Mouse (Mus musculus) kidney, postnatal 0 days (tissue): ENCODE data around the gene Spi1. TPM values are rescaled to one million over a fixed set of nuclear protein-coding genes. Genes with fewer than 3 reads are reported as not detected.

Source experiments
- ATAC-seq: fragments of 200-750 bp; cut with Nextera tagmentation; replicated peaks from 2 replicates; pipeline ENCODE4 v1.8.0; 2017; ENCODE audit warnings: low read depth, moderate number of reproducible peaks, moderate TSS enrichment, moderate library complexity; ENCODE audit not compliant: low FRiP score
- DNase-seq: peaks from one replicate; pipeline ENCODE4 v3.0.0-alpha.2; 2016; ENCODE audit warnings: low spot score
- H3K27ac ChIP-seq: fragments of 300-500 bp; sonication (generic); 2 replicates; pipeline ENCODE4 v1.5.1; 2014; ENCODE audit warnings: mild to moderate bottlenecking
- H3K27me3 ChIP-seq: fragments of 300-500 bp; sonication (generic); 2 replicates; pipeline ENCODE4 v1.6.1; 2014; ENCODE audit warnings: low read length, mixed read lengths; ENCODE audit not compliant: insufficient read depth
- H3K36me3 ChIP-seq: fragments of 300-500 bp; sonication (generic); 2 replicates; pipeline ENCODE4 v1.6.1; 2014; ENCODE audit warnings: low read length, mixed read lengths; ENCODE audit not compliant: insufficient read depth
- H3K4me1 ChIP-seq: fragments of 300-500 bp; sonication (generic); replicated peaks from 2 replicates; pipeline ENCODE4 v1.6.1; 2014; ENCODE audit warnings: antibody characterized with exemption, low read length, mixed read lengths; ENCODE audit not compliant: insufficient read depth
- H3K4me2 ChIP-seq: fragments of 300-500 bp; sonication (generic); 2 replicates; pipeline ENCODE4 v1.6.1; 2014; ENCODE audit warnings: mild to moderate bottlenecking, low read length, moderate library complexity, mixed read lengths
- H3K4me3 ChIP-seq: fragments of 300-500 bp; sonication (generic); replicated peaks from 2 replicates; pipeline ENCODE4 v1.5.1; 2014; ENCODE audit warnings: low read depth, low read length
- H3K9ac ChIP-seq: fragments of 300-500 bp; sonication (generic); 2 replicates; pipeline ENCODE4 v1.6.1; 2014; ENCODE audit warnings: low read depth, low read length
- H3K9me3 ChIP-seq: fragments of 300-500 bp; sonication (generic); replicated peaks from 2 replicates; pipeline ENCODE4 v1.6.1; 2016; ENCODE audit warnings: low read length, inconsistent platforms, mixed read lengths
- CTCF ChIP-seq: IDR thresholded peaks from 2 replicates; pipeline ENCODE4 v1.5.1; 2016; ENCODE audit warnings: antibody characterized with exemption, low read depth, mild to moderate bottlenecking, moderate library complexity
- WGBS: fragments of 180-500 bp; shearing (Covaris S2); extraction: QIAGEN DNeasy Blood & Tissue Kit; methylation state at CpG from one replicate; pipeline ENCODE4 v1.1.7; 2014; 5-methylcytosine and 5-hydroxymethylcytosine counted together
- polyA plus RNA-seq: library from polyadenylated mRNA; unstranded; fragments of >200 nt; fragmentation: Nextera tagmentation; extraction: Ambion mirVana; gene quantifications from 2 replicates; pipeline ENCODE4 v1.2.1, GENCODE M21; 2015

Gene Spi1
- polyA plus RNA-seq, 1 experiment from 2014 or later = 6.0 TPM

DNA sequence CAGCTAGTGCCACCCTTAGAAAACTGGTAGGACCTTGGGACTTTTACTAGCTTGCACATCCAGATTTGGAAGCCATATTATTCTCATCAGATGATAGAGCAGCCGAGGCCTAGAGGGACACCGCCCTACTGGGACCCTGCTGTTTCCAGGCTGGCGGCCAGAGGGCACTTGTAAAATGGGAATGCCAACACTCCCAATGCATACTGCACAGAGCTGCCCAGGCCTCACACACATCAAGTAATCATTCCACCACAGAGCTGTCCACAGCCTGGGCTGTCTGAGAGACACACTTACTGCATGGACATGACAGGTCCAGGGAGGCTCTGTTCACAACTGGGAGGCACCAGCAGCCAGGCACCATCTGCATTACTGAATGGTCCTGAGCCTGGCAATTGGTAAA lies 15.7 kb upstream of the Spi1 start:
- ATAC-seq (no peak), DNase-seq (no peak)
- Histone ChIP-seq H3K9me3 (no peaks in the 10 kb centered on the region), H3K4me1 (peaks cover 18% of the 10 kb centered on the region), H3K4me2 (no peak overlapping the region), H3K9ac (no peak overlapping the region), H3K27me3 (no peaks in the 10 kb centered on the region), H3K36me3 (peaks cover 36% of the 10 kb centered on the region), H3K4me3 (no peak overlapping the region), H3K27ac (no peak overlapping the region)
- 86% methylated on average over 3 of the region's 3 CpGs for WGBS
- TF ChIP-seq CTCF = no peak

DNA sequence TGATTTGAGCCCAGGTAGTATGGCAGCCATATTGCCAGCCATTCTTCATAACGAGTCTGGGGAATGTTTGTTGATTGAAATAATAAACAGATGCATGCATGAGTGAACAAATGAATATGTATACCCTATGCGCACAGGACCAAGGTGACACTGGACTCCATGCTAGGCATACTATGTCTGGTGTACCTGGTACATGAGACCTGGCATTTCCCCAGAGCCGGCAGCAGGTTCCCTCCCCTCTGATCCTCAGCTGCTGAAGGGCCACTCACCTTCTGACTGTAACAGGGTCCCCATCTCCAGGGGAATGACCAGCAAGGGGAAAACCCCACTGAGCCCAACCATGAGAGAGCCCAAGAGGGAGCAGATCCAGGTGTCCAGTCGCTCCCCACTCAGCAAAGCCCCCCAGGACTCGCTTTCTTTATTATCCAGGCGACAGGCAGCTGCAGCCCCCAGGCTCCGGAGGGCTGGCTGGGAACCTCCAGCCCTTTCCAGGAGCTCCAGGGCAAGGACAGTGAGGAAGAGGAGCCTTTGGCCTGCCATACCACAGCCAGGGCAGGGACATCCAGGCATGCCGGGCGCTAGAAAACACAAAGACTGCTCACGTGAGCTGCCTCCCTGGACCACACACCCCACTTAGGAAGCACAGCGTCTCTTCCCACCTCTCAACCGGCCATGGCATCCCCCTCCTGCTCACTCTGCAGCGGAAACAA lies 13.9 kb upstream of the Spi1 start:
- Histone ChIP-seq H3K27ac (0 out of 2 replicates have a peak overlapping the region, but pooled peaks have one; percentile 31), H3K9ac (0 out of 2 replicates have a peak overlapping the region, but pooled peaks have one; percentile 62), H3K4me2 (peak overlapping the region; percentile 82), H3K36me3 (peaks cover 19% of the 10 kb centered on the region; the same call in 1 of the 2 replicates), H3K9me3 (no peaks in the 10 kb centered on the region), H3K27me3 (no peaks in the 10 kb centered on the region), H3K4me3 (peak overlapping the region; percentile 53; the same call in 1 of the 2 replicates), H3K4me1 (peaks cover 18% of the 10 kb centered on the region)
- DNase-seq = no peak
- WGBS = 59% methylated on average over 13 of the region's 13 CpGs
- no peak for TF ChIP-seq CTCF
- no peak for ATAC-seq

DNA sequence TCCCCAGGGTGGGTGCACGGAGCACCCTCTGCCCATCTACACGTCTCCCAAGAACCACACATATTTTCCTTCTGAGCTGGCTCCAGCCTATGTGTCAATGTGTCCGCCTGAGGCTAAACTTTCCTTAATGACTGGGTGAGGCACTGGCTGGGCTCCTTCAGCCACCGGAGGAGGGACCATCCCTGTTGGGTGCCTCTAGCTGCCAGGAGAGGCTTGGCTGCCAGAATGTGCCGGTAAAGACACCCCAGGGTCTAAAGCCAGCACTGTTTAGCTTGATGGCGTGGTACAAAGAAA lies 13.4 kb upstream of the Spi1 start:
- 38% methylated on average over 6 of the region's 6 CpGs for WGBS
- ATAC-seq (no peak), DNase-seq (no peak)
- H3K4me3 ChIP-seq = peak overlapping the region; percentile 53
- H3K4me1 ChIP-seq = peaks cover 18% of the 10 kb centered on the region
- H3K36me3 ChIP-seq = peaks cover 15% of the 10 kb centered on the region; the same call in 1 of the 2 replicates
- H3K9ac ChIP-seq = peak overlapping the region; percentile 62; the same call in 1 of the 2 replicates
- no peaks in the 10 kb centered on the region for H3K27me3 ChIP-seq
- peak overlapping the region; percentile 82; the same call in 1 of the 2 replicates for H3K27ac ChIP-seq
- H3K9me3 ChIP-seq = no peaks in the 10 kb centered on the region
- 0 out of 2 replicates have a peak, but pooled peaks have one; percentile 18 for TF ChIP-seq CTCF
- H3K4me2 ChIP-seq = peak overlapping the region; percentile 82

GRCm38 (mm10) chr2:91069306-91070000 lies 12.7 kb upstream of the Spi1 start:
- Histone ChIP-seq H3K9me3 (no peaks in the 10 kb centered on the region), H3K27me3 (no peaks in the 10 kb centered on the region), H3K27ac (peak overlapping the region; percentile 82), H3K36me3 (peaks cover 9% of the 10 kb centered on the region; the same call in 1 of the 2 replicates), H3K9ac (peak overlapping the region; percentile 62), H3K4me3 (peak overlapping the region; percentile 53), H3K4me2 (peak overlapping the region; percentile 82), H3K4me1 (peaks cover 18% of the 10 kb centered on the region)
- 5% methylated on average over 14 of the region's 14 CpGs for WGBS
- TF ChIP-seq CTCF = no peak; the same call in 1 of the 2 replicates
- DNase-seq = peak; percentile 46
- ATAC-seq = no peak; the same call in 1 of the 2 replicates

DNA sequence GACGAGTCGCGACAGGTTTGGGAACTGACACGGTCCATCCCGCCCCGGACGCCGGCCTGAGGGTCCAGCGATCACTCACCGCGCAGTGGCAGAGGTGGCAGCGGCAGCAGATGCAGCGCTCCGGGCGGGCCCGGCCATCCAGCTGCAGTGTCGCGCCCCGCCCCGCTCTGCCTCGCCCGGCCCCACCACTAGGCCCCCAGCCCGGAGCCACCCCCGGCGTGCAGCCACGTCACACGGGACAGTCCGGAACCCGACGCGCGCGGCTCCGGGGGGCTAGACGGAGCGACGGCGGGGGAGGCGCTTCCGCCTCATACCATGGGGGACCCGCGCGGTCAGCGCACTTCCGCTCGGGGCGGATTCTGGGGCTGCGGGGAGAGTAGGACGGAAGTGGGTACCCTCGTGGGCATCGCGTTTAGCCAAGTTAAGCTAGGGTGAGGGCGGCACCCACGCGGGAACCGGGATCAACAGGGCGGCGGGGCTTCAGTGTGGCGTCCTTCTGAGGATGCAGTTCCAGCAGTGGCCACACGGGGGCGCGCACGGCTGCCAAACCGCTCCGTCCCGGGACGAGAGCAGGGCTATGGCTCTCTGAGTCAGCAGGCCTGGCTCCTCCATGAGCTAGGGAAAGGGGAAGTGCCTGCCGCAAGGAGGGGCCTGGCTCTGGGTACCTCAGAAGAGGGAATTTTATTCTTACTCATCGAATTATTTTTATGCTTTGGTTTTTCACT lies 12.0 kb upstream of the Spi1 start, which contains the start of gene Slc39a13:
Gene Slc39a13 (minus strand): TSS at position 342 of the 725 bp plus-strand sequence.
- under 1% methylated on average over 69 of the region's 69 CpGs for WGBS
- peak; percentile 99 for TF ChIP-seq CTCF
- peaks cover 18% of the 10 kb centered on the region for H3K4me1 ChIP-seq
- peak within 1 kb of the TSS; percentile 82 for H3K27ac ChIP-seq
- peak; percentile 97 for DNase-seq
- H3K27me3 ChIP-seq = no peaks in the 10 kb centered on the region
- peak within 1 kb of the TSS; percentile 82 for H3K4me2 ChIP-seq
- peak; percentile 96 for ATAC-seq
- peak within 1 kb of the TSS; percentile 62 for H3K9ac ChIP-seq
- no peaks in the 10 kb centered on the region for H3K9me3 ChIP-seq
- H3K36me3 ChIP-seq = peaks cover 5% of the 10 kb centered on the region; the same call in 1 of the 2 replicates
- H3K4me3 ChIP-seq = peak within 1 kb of the TSS; percentile 53

- DNase-seq = no peak
- H3K4me1 ChIP-seq = peaks cover 18% of the 10 kb centered on the region
- no peak for ATAC-seq
Measured at GRCm38 (mm10) chr2:91071059-91071458, 11.1 kb upstream of the Spi1 start.

More at GRCm38 (mm10) chr2:91071059-91071458, 11.1 kb upstream of the Spi1 start:
- WGBS = 86% methylated on average over 10 of the region's 10 CpGs
- no peak for TF ChIP-seq CTCF
- Histone ChIP-seq H3K9ac (peak overlapping the region; percentile 62), H3K4me2 (peak overlapping the region; percentile 82), H3K9me3 (no peaks in the 10 kb centered on the region), H3K4me3 (peak overlapping the region; percentile 53; the same call in 1 of the 2 replicates), H3K36me3 (no peaks in the 10 kb centered on the region), H3K27ac (peak overlapping the region; percentile 82), H3K27me3 (no peaks in the 10 kb centered on the region)
